Mouse (Mus musculus): Measurements from ENCODE around the gene Fam217b. TPM values are rescaled to one million over a fixed set of nuclear protein-coding genes. Genes with fewer than 3 reads are reported as not detected.

Gene Fam217b
- 3.1 and 3.2 TPM in 2 replicates for polyA plus RNA-seq (2012; rRNA removed)
- 3.7 and 5.7 TPM in 2 replicates for polyA plus RNA-seq (2014; fragmentation: Nextera tagmentation; extraction: Ambion mirVana)

GRCm38 (mm10) chr2:178414261-178415149 lies at the start of gene Fam217b, which contains the start of gene Ppp1r3d:
Fam217b (plus strand) TSS chr2:178414524.
Ppp1r3d (minus strand) TSS chr2:178414472.
- TF ChIP-seq POLR2A (IDR thresholded peaks at IDR 0.05; ENCODE audit: borderline replicate concordance, extremely low read depth, insufficient read depth, insufficient read length) = no peak
- ATAC-seq (ENCODE audit: low FRiP score, low read depth) (peak; percentile 77), DNase-seq (ENCODE audit: low spot score) (peak; percentile 44)
- under 1% methylated on average over 30 of the region's 74 CpGs for WGBS
- Histone ChIP-seq H3K9ac (ENCODE audit: low read depth, low read length, severe bottlenecking) (peak within 1 kb of the TSS; percentile 59), H3K36me3 (ENCODE audit: control insufficient read depth, insufficient read depth, low read length) (peaks cover 6% of the 10 kb centered on the region; the same call in 1 of the 2 replicates), H3K4me2 (replicated peaks; ENCODE audit: low read depth, low read length, severe bottlenecking) (peak within 1 kb of the TSS; percentile 99), H3K4me3 (replicated peaks; ENCODE audit: low read length) (peak within 1 kb of the TSS; percentile 62), H3K4me1 (ENCODE audit: control insufficient read depth, insufficient read depth, low read length) (peaks cover 12% of the 10 kb centered on the region), H3K27ac (replicated peaks; ENCODE audit: low read depth, low read length) (peak within 1 kb of the TSS; percentile 48; the same call in 1 of the 2 replicates), H3K9me3 (ENCODE audit: control insufficient read depth, low read length) (no peaks in the 10 kb centered on the region), H3K27me3 (ENCODE audit: control insufficient read depth, insufficient read depth, low read length) (peaks cover 19% of the 10 kb centered on the region)

- no peak within 1 kb of the TSS for H3K27ac ChIP-seq (replicated peaks; ENCODE audit: low read depth, low read length)
- no peak for ATAC-seq (ENCODE audit: low FRiP score, low read depth)
Observed at GRCm38 (mm10) chr2:178407053-178407815, 7.1 kb upstream of the Fam217b start, which contains the start of gene Sycp2. Sycp2 (minus strand) TSS chr2:178407685.

GRCm38 (mm10) chr2:178409024-178409423 lies 5.3 kb upstream of the Fam217b start:
- 53% methylated on average over 1 of the region's 1 CpGs for WGBS
- DNase-seq (ENCODE audit: low spot score) (no peak), ATAC-seq (ENCODE audit: low FRiP score, low read depth) (no peak)
- Histone ChIP-seq H3K4me2 (replicated peaks; ENCODE audit: low read depth, low read length, severe bottlenecking) (no peak overlapping the region), H3K27me3 (ENCODE audit: control insufficient read depth, insufficient read depth, low read length) (peaks cover 17% of the 10 kb centered on the region), H3K9me3 (ENCODE audit: control insufficient read depth, low read length) (no peaks in the 10 kb centered on the region), H3K4me3 (replicated peaks; ENCODE audit: low read length) (no peak overlapping the region), H3K4me1 (ENCODE audit: control insufficient read depth, insufficient read depth, low read length) (0 out of 2 replicates have a peak, but pooled peaks cover 3% of the 10 kb centered on the region), H3K27ac (replicated peaks; ENCODE audit: low read depth, low read length) (no peak overlapping the region), H3K36me3 (ENCODE audit: control insufficient read depth, insufficient read depth, low read length) (no peaks in the 10 kb centered on the region), H3K9ac (ENCODE audit: low read depth, low read length, severe bottlenecking) (no peak overlapping the region)
- no peak for TF ChIP-seq POLR2A (IDR thresholded peaks at IDR 0.05; ENCODE audit: borderline replicate concordance, extremely low read depth, insufficient read depth, insufficient read length)

More at GRCm38 (mm10) chr2:178407053-178407815, 7.1 kb upstream of the Fam217b start, which contains the start of gene Sycp2:
- H3K4me3 ChIP-seq (replicated peaks; ENCODE audit: low read length) = no peak within 1 kb of the TSS
- no peaks in the 10 kb centered on the region for H3K9me3 ChIP-seq (ENCODE audit: control insufficient read depth, low read length)
- H3K27me3 ChIP-seq (ENCODE audit: control insufficient read depth, insufficient read depth, low read length) = no peaks in the 10 kb centered on the region
- no peak within 1 kb of the TSS for H3K9ac ChIP-seq (ENCODE audit: low read depth, low read length, severe bottlenecking)
- H3K36me3 ChIP-seq (ENCODE audit: control insufficient read depth, insufficient read depth, low read length) = no peaks in the 10 kb centered on the region
- no peak for DNase-seq (ENCODE audit: low spot score)
- WGBS = 81% methylated on average over 51 of the region's 52 CpGs
- no peak within 1 kb of the TSS for H3K4me2 ChIP-seq (replicated peaks; ENCODE audit: low read depth, low read length, severe bottlenecking)
- H3K4me1 ChIP-seq (ENCODE audit: control insufficient read depth, insufficient read depth, low read length) = no peaks in the 10 kb centered on the region
- TF ChIP-seq POLR2A (IDR thresholded peaks at IDR 0.05; ENCODE audit: borderline replicate concordance, extremely low read depth, insufficient read depth, insufficient read length) = no peak

- no peak for TF ChIP-seq POLR2A (IDR thresholded peaks at IDR 0.05; ENCODE audit: borderline replicate concordance, extremely low read depth, insufficient read depth, insufficient read length)
- Histone ChIP-seq H3K4me3 (replicated peaks; ENCODE audit: low read length) (no peak overlapping the region), H3K9me3 (ENCODE audit: control insufficient read depth, low read length) (no peaks in the 10 kb centered on the region), H3K27me3 (ENCODE audit: control insufficient read depth, insufficient read depth, low read length) (peaks cover 19% of the 10 kb centered on the region), H3K4me2 (replicated peaks; ENCODE audit: low read depth, low read length, severe bottlenecking) (no peak overlapping the region), H3K27ac (replicated peaks; ENCODE audit: low read depth, low read length) (no peak overlapping the region), H3K9ac (ENCODE audit: low read depth, low read length, severe bottlenecking) (no peak overlapping the region), H3K4me1 (ENCODE audit: control insufficient read depth, insufficient read depth, low read length) (peaks cover 9% of the 10 kb centered on the region), H3K36me3 (ENCODE audit: control insufficient read depth, insufficient read depth, low read length) (no peaks in the 10 kb centered on the region)
- ATAC-seq (ENCODE audit: low FRiP score, low read depth) = no peak
- no peak for DNase-seq (ENCODE audit: low spot score)
- WGBS = 71% methylated on average over 6 of the region's 6 CpGs
Observed at GRCm38 (mm10) chr2:178410286-178410685, 4.0 kb upstream of the Fam217b start.

- H3K4me2 ChIP-seq (replicated peaks; ENCODE audit: low read depth, low read length, severe bottlenecking) = no peak overlapping the region
- no peaks in the 10 kb centered on the region for H3K36me3 ChIP-seq (ENCODE audit: control insufficient read depth, insufficient read depth, low read length)
- peaks cover 12% of the 10 kb centered on the region for H3K4me1 ChIP-seq (ENCODE audit: control insufficient read depth, insufficient read depth, low read length)
- no peak overlapping the region for H3K9ac ChIP-seq (ENCODE audit: low read depth, low read length, severe bottlenecking)
- no peak overlapping the region for H3K27ac ChIP-seq (replicated peaks; ENCODE audit: low read depth, low read length)
- TF ChIP-seq POLR2A (IDR thresholded peaks at IDR 0.05; ENCODE audit: borderline replicate concordance, extremely low read depth, insufficient read depth, insufficient read length) = no peak
- ATAC-seq (ENCODE audit: low FRiP score, low read depth) (no peak; the same call in 1 of the 2 replicates), DNase-seq (ENCODE audit: low spot score) (peak; percentile 48)
- peaks cover 19% of the 10 kb centered on the region for H3K27me3 ChIP-seq (ENCODE audit: control insufficient read depth, insufficient read depth, low read length)
- no peaks in the 10 kb centered on the region for H3K9me3 ChIP-seq (ENCODE audit: control insufficient read depth, low read length)
- WGBS = 60% methylated on average over 6 of the region's 6 CpGs
- no peak overlapping the region for H3K4me3 ChIP-seq (replicated peaks; ENCODE audit: low read length)
Observed at GRCm38 (mm10) chr2:178412598-178412997, 1.7 kb upstream of the Fam217b start.
